Mouse (Mus musculus): Measurements from ENCODE around the gene Umad1. TPM values are rescaled to one million over a fixed set of nuclear protein-coding genes. Genes with fewer than 3 reads are reported as not detected.

Gene Umad1
- polyA plus RNA-seq, 1 experiment: 5.9 TPM

- H3K27me3 ChIP-seq (ENCODE audit: control insufficient read depth, insufficient read depth, insufficient read length): no peaks in the 10 kb centered on the region
- no peaks in the 10 kb centered on the region for H3K36me3 ChIP-seq (ENCODE audit: control insufficient read depth, insufficient read depth)
- no peak overlapping the region for H3K4me3 ChIP-seq
- no peaks in the 10 kb centered on the region for H3K79me2 ChIP-seq (ENCODE audit: control insufficient read depth, insufficient read depth)
- TF ChIP-seq REST (IDR thresholded peaks at IDR 0.05; ENCODE audit: insufficient read depth, insufficient read length) (no peak), MYOD1 (IDR thresholded peaks at IDR 0.05; ENCODE audit: control insufficient read depth in 1 of 3, insufficient read length in 2 of 3, low read depth in 2 of 3) (no peak), MYOG (IDR thresholded peaks at IDR 0.05; ENCODE audit: control insufficient read depth in 1 of 3, insufficient read depth in 1 of 3, insufficient read length in 2 of 3, low read depth in 2 of 3) (no peak), POLR2A (IDR thresholded peaks at IDR 0.05; ENCODE audit: insufficient read length, low read depth) (no peak), TCF3 (IDR thresholded peaks at IDR 0.05; ENCODE audit: insufficient read length, low read depth) (no peak), SRF (IDR thresholded peaks at IDR 0.05; ENCODE audit: control insufficient read depth, insufficient read length, low read depth) (no peak), POLR2AphosphoS2 (IDR thresholded peaks at IDR 0.05; ENCODE audit: insufficient read length, low read depth) (no peak), CEBPB (IDR thresholded peaks at IDR 0.05; ENCODE audit: insufficient read depth, poor library complexity, severe bottlenecking) (no peak), MAX (IDR thresholded peaks at IDR 0.05; ENCODE audit: low read depth) (no peak), USF1 (IDR thresholded peaks at IDR 0.05; ENCODE audit: low read depth) (no peak), TCF12 (IDR thresholded peaks at IDR 0.05; ENCODE audit: insufficient read depth, poor library complexity, severe bottlenecking) (no peak), E2F4 (IDR thresholded peaks at IDR 0.05; ENCODE audit: insufficient read depth) (no peak)
- no peak overlapping the region for H3K4me2 ChIP-seq (ENCODE audit: low read depth)
- H3ac ChIP-seq (ENCODE audit: control insufficient read depth, insufficient read length): no peak overlapping the region
Observed at GRCm38 (mm10) chr6:8462447-8462846, 203.4 kb downstream of the Umad1 start.

- Histone ChIP-seq H3K27me3 (ENCODE audit: control insufficient read depth, insufficient read depth, insufficient read length) (no peaks in the 10 kb centered on the region), H3K4me3 (no peak overlapping the region), H3ac (ENCODE audit: control insufficient read depth, insufficient read length) (no peak overlapping the region), H3K36me3 (ENCODE audit: control insufficient read depth, insufficient read depth) (no peaks in the 10 kb centered on the region), H3K79me2 (ENCODE audit: control insufficient read depth, insufficient read depth) (no peaks in the 10 kb centered on the region), H3K4me2 (ENCODE audit: low read depth) (no peak overlapping the region)
- no peak for TF ChIP-seq TCF12 (IDR thresholded peaks at IDR 0.05; ENCODE audit: insufficient read depth, poor library complexity, severe bottlenecking)
- no peak for TF ChIP-seq CEBPB (IDR thresholded peaks at IDR 0.05; ENCODE audit: insufficient read depth, poor library complexity, severe bottlenecking)
- TF ChIP-seq MYOD1 (IDR thresholded peaks at IDR 0.05; ENCODE audit: control insufficient read depth in 1 of 3, insufficient read length in 2 of 3, low read depth in 2 of 3): no peak
- TF ChIP-seq MAX (IDR thresholded peaks at IDR 0.05; ENCODE audit: low read depth): no peak
- TF ChIP-seq POLR2A (IDR thresholded peaks at IDR 0.05; ENCODE audit: insufficient read length, low read depth): no peak
- no peak for TF ChIP-seq POLR2AphosphoS2 (IDR thresholded peaks at IDR 0.05; ENCODE audit: insufficient read length, low read depth)
- no peak for TF ChIP-seq E2F4 (IDR thresholded peaks at IDR 0.05; ENCODE audit: insufficient read depth)
- TF ChIP-seq USF1 (IDR thresholded peaks at IDR 0.05; ENCODE audit: low read depth): no peak
- no peak for TF ChIP-seq TCF3 (IDR thresholded peaks at IDR 0.05; ENCODE audit: insufficient read length, low read depth)
- TF ChIP-seq SRF (IDR thresholded peaks at IDR 0.05; ENCODE audit: control insufficient read depth, insufficient read length, low read depth): no peak
- TF ChIP-seq REST (IDR thresholded peaks at IDR 0.05; ENCODE audit: insufficient read depth, insufficient read length): no peak
Observed at GRCm38 (mm10) chr6:8465388-8465787, 206.3 kb downstream of the Umad1 start.

GRCm38 (mm10) chr6:8465985-8466384 is 206.9 kb downstream of the Umad1 start:
- H3K27me3 ChIP-seq (ENCODE audit: control insufficient read depth, insufficient read depth, insufficient read length): no peaks in the 10 kb centered on the region
- H3K4me3 ChIP-seq: no peak overlapping the region
- H3K79me2 ChIP-seq (ENCODE audit: control insufficient read depth, insufficient read depth): no peaks in the 10 kb centered on the region
- H3K36me3 ChIP-seq (ENCODE audit: control insufficient read depth, insufficient read depth): no peaks in the 10 kb centered on the region
- TF ChIP-seq MYOD1 (IDR thresholded peaks at IDR 0.05; ENCODE audit: control insufficient read depth in 1 of 3, insufficient read length in 2 of 3, low read depth in 2 of 3) (no peak), POLR2AphosphoS2 (IDR thresholded peaks at IDR 0.05; ENCODE audit: insufficient read length, low read depth) (no peak), TCF3 (IDR thresholded peaks at IDR 0.05; ENCODE audit: insufficient read length, low read depth) (no peak), CEBPB (IDR thresholded peaks at IDR 0.05; ENCODE audit: insufficient read depth, poor library complexity, severe bottlenecking) (no peak), E2F4 (IDR thresholded peaks at IDR 0.05; ENCODE audit: insufficient read depth) (no peak), POLR2A (IDR thresholded peaks at IDR 0.05; ENCODE audit: insufficient read length, low read depth) (no peak), USF1 (IDR thresholded peaks at IDR 0.05; ENCODE audit: low read depth) (no peak), MYOG (IDR thresholded peaks at IDR 0.05; ENCODE audit: control insufficient read depth in 1 of 3, insufficient read depth in 1 of 3, insufficient read length in 2 of 3, low read depth in 2 of 3) (no peak), REST (IDR thresholded peaks at IDR 0.05; ENCODE audit: insufficient read depth, insufficient read length) (no peak), SRF (IDR thresholded peaks at IDR 0.05; ENCODE audit: control insufficient read depth, insufficient read length, low read depth) (no peak), TCF12 (IDR thresholded peaks at IDR 0.05; ENCODE audit: insufficient read depth, poor library complexity, severe bottlenecking) (no peak), MAX (IDR thresholded peaks at IDR 0.05; ENCODE audit: low read depth) (no peak)
- H3K4me2 ChIP-seq (ENCODE audit: low read depth): no peak overlapping the region
- H3ac ChIP-seq (ENCODE audit: control insufficient read depth, insufficient read length): no peak overlapping the region

DNA sequence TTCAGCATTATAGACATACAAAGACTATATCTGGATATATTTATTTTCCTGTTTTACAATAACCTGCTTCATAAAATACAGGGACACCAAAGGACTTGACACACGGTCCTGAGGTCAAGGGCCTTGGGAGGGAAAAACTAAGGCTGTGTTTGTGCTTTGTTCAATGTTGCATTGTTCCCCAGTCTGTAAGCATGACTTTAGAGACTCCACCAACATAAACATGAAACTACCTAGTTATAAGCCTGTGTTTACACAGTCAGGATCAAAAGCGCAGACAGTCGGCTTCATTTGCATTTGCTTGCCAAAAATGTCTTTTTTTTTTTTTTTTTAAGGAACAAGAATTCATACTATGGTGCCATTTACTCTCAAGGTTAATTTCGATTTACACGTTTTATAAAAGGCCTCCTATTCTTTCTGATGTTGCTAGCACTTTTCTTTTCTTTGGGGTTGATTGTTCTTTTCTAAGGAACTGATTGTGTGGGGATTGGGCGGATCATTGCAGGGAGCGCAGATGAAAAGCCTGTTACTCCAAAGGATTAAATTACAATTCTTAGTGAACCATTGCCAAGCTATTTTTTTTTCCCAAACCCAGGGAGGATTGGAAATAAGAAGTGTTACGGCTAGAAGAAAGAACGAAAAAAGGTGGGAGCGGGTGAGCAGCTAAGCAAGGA is 208.7 kb downstream of the Umad1 start:
- Histone ChIP-seq H3K4me2 (ENCODE audit: low read depth) (no peak overlapping the region), H3K79me2 (ENCODE audit: control insufficient read depth, insufficient read depth) (no peaks in the 10 kb centered on the region), H3K4me3 (no peak overlapping the region), H3K36me3 (ENCODE audit: control insufficient read depth, insufficient read depth) (no peaks in the 10 kb centered on the region), H3K27me3 (ENCODE audit: control insufficient read depth, insufficient read depth, insufficient read length) (no peaks in the 10 kb centered on the region), H3ac (ENCODE audit: control insufficient read depth, insufficient read length) (no peak overlapping the region)
- no peak for TF ChIP-seq MYOG (IDR thresholded peaks at IDR 0.05; ENCODE audit: control insufficient read depth in 1 of 3, insufficient read depth in 1 of 3, insufficient read length in 2 of 3, low read depth in 2 of 3)
- TF ChIP-seq SRF (IDR thresholded peaks at IDR 0.05; ENCODE audit: control insufficient read depth, insufficient read length, low read depth): no peak
- TF ChIP-seq CEBPB (IDR thresholded peaks at IDR 0.05; ENCODE audit: insufficient read depth, poor library complexity, severe bottlenecking): no peak
- no peak for TF ChIP-seq TCF12 (IDR thresholded peaks at IDR 0.05; ENCODE audit: insufficient read depth, poor library complexity, severe bottlenecking)
- no peak for TF ChIP-seq MYOD1 (IDR thresholded peaks at IDR 0.05; ENCODE audit: control insufficient read depth in 1 of 3, insufficient read length in 2 of 3, low read depth in 2 of 3)
- TF ChIP-seq POLR2A (IDR thresholded peaks at IDR 0.05; ENCODE audit: insufficient read length, low read depth): no peak
- TF ChIP-seq MAX (IDR thresholded peaks at IDR 0.05; ENCODE audit: low read depth): no peak
- no peak for TF ChIP-seq REST (IDR thresholded peaks at IDR 0.05; ENCODE audit: insufficient read depth, insufficient read length)
- TF ChIP-seq TCF3 (IDR thresholded peaks at IDR 0.05; ENCODE audit: insufficient read length, low read depth): no peak
- TF ChIP-seq POLR2AphosphoS2 (IDR thresholded peaks at IDR 0.05; ENCODE audit: insufficient read length, low read depth): no peak
- no peak for TF ChIP-seq E2F4 (IDR thresholded peaks at IDR 0.05; ENCODE audit: insufficient read depth)
- TF ChIP-seq USF1 (IDR thresholded peaks at IDR 0.05; ENCODE audit: low read depth): no peak
